Mouse (Mus musculus): ENCODE measurements around the gene Lrrc42.

Lrrc42 gene

GRCm38 (mm10) chr4:107196454-107196853, 56.9 kb downstream of the Lrrc42 start:
- DNase-seq (ENCODE audit: low read depth, low spot score) = no peak
- Histone ChIP-seq H3K27me3 (ENCODE audit: control insufficient read depth, insufficient read depth, low read length, poor library complexity, severe bottlenecking) (no peaks in the 10 kb centered on the region), H3K36me3 (ENCODE audit: control insufficient read depth, insufficient read depth, low read length, poor library complexity, severe bottlenecking) (peaks cover 27% of the 10 kb centered on the region)

GRCm38 (mm10) chr4:107193841-107194240, 59.5 kb downstream of the Lrrc42 start:
- DNase-seq (ENCODE audit: low read depth, low spot score) = peak; percentile 51

DNA sequence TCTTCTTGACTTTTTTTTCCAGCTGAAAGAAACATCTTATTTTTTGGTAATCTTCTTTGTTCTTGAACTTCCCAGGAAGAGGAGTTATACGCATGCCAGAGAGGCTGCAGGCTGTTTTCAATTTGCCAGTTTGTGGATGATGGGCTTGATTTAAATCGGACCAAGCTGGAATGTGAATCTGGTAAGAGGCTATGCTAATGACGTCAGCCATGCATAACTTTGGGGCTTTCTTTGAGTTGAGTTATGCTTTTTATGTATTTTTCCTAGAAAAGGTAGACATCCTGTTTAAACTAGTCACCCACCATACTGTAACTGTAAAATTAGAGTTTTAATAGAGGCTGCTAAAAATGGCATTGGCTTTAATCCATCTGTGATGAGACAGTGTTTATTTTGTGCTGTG, 67.6 kb downstream of the Lrrc42 start:
- peaks cover 17% of the 10 kb centered on the region for H3K36me3 ChIP-seq (ENCODE audit: control insufficient read depth, insufficient read depth, low read length, poor library complexity, severe bottlenecking)
- no peak for DNase-seq (ENCODE audit: low read depth, low spot score)
- no peaks in the 10 kb centered on the region for H3K27me3 ChIP-seq (ENCODE audit: control insufficient read depth, insufficient read depth, low read length, poor library complexity, severe bottlenecking)

More at GRCm38 (mm10) chr4:107193841-107194240, 59.5 kb downstream of the Lrrc42 start:
- H3K36me3 ChIP-seq (ENCODE audit: control insufficient read depth, insufficient read depth, low read length, poor library complexity, severe bottlenecking) = peaks cover 24% of the 10 kb centered on the region
- no peaks in the 10 kb centered on the region for H3K27me3 ChIP-seq (ENCODE audit: control insufficient read depth, insufficient read depth, low read length, poor library complexity, severe bottlenecking)
